Mouse (Mus musculus) sigmoid colon, adult 10 weeks (tissue): ENCODE results near the gene Dstn. TPM values are rescaled to one million over a fixed set of nuclear protein-coding genes. Genes with fewer than 3 reads are reported as not detected.

Source experiments
- polyA plus RNA-seq: library from polyadenylated mRNA; stranded (reverse); fragments of 350-450 nt; fragmentation: Illumina TruSeq; extraction: RNeasy Lipid Tissue Mini Kit (QIAGEN cat#74804); gene quantifications from one replicate; pipeline ENCODE4 v1.2.3, GENCODE M21; 2014; ENCODE audit warnings: low read depth, low replicate concordance

The Dstn gene
- 4,459 TPM for polyA plus RNA-seq

DNA sequence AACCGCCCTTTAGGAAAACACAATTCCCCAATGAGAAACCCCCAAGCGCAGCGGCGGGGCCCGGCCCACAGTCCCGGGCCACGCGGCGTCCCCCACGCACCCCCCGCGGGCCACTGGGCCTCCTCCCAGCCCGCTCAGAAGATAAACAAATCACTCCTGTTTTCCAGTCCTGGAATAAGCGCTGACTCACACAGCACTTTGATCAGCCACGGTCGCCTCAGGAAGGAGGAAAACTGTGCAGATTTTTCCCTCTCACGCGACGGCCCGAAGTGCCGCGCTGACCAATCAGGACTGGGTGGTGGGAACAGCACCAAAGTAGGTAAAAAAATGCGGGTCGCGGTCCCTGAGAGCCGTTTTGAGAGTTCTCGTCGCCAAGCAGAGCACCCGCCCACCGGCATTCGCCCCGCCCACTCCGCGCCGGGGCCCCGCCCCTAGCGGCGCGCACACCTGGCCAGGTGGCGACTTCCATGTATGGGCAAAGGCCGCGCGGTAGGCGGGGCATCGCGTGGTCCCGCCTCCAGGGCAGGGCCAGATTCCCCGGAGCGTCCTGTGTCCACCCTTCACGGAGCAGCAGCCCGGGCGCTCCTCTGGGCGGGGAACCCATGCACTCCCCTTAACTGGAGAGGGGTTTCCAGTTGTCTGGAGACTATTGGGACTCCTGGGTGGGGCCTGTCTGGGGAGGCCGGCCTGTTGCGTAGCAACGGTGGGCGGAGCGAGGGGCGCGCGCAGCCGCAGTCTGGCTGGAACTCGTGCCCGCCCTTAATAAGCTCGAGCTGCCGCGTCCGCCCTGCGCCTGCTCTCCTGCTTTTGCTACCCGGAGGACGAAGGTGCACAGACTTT, at the start of gene Dstn:
Gene Dstn, plus strand, starts transcription at position 561 of the 840 bp plus-strand sequence.

Other genes starting within 250 kb of the Dstn start
- 1.4 TPM for gene Bfsp1, start 52.1 kb upstream of the Dstn start, polyA plus RNA-seq
- 212 TPM for gene Rrbp1, start 95.9 kb downstream of the Dstn start, polyA plus RNA-seq
- gene Banf2, start 117.7 kb downstream of the Dstn start, polyA plus RNA-seq: not detected